ENCODE assay signal across 8 mouse cellular contexts in genomic region chr12:111769816-111770577, GRCm38 (mm10). TPM values are rescaled to one million over a fixed set of nuclear protein-coding genes. Genes with fewer than 3 reads are reported as not detected.
DNase-seq lines count a peak whose midpoint lies in the region; ATAC-seq and TF ChIP-seq lines count a peak whose summit lies in the region.

No protein-coding gene starts in this region.

- TF ChIP-seq EP300 in heart, postnatal 0 days (IDR thresholded peaks at IDR 0.05; ENCODE audit: low read depth) = no peak
- TF ChIP-seq EP300 in stomach, postnatal 0 days (optimal IDR thresholded peaks at IDR 0.05) = no peak

- H3K27ac ChIP-seq in heart, postnatal 0 days (ENCODE audit: low read depth) = peak overlapping the region; percentile 73
- peak overlapping the region; percentile 55 for H3K27ac ChIP-seq in limb, embryonic 13.5 days
- H3K27ac ChIP-seq in stomach, postnatal 0 days (replicated peaks) = peak overlapping the region; percentile 61

- WGBS in heart, postnatal 0 days = 36% methylated on average over 9 of the region's 9 CpGs
- 66% methylated on average over 8 of the region's 9 CpGs for WGBS in limb, embryonic 13.5 days
- 53% methylated on average over 9 of the region's 9 CpGs for WGBS in stomach, postnatal 0 days

- no peak for DNase-seq in heart, postnatal 0 days (ENCODE audit: low spot score)
- no peak for DNase-seq in heart, postnatal 4 days
- DNase-seq in retina, postnatal 1 day = peak; percentile 27
- DNase-seq in retina, embryonic 14.5 days (ENCODE audit: low spot score) = no peak
- no peak for DNase-seq in stomach, postnatal 0 days (ENCODE audit: low spot score)
- no peak for DNase-seq in urinary bladder, postnatal 10 days (ENCODE audit: low spot score)
- no peak for DNase-seq in right cerebral cortex, postnatal 25 days

- H3K4me3 ChIP-seq in heart, postnatal 0 days (ENCODE audit: low read depth, low read length) = no peak overlapping the region
- no peak overlapping the region for H3K4me3 ChIP-seq in limb, embryonic 13.5 days
- no peak overlapping the region for H3K4me3 ChIP-seq in stomach, postnatal 0 days (ENCODE audit: low read depth, low read length)

- ATAC-seq in heart, postnatal 0 days (ENCODE audit: insufficient read depth, low read depth) = no peak
- ATAC-seq in limb, embryonic 13.5 days (ENCODE audit: low FRiP score, low read depth) = 0 out of 2 replicates have a peak, but pooled peaks have one; percentile 40
- ATAC-seq in stomach, postnatal 0 days (ENCODE audit: low FRiP score, low TSS enrichment) = no peak

- no peak for TF ChIP-seq CTCF in heart, postnatal 0 days (IDR thresholded peaks at IDR 0.05; ENCODE audit: low read depth)
- TF ChIP-seq CTCF in stomach, postnatal 0 days (IDR thresholded peaks at IDR 0.05; ENCODE audit: low read depth) = no peak

- peaks cover 31% of the 10 kb centered on the region for H3K36me3 ChIP-seq in heart, postnatal 0 days (replicated peaks; ENCODE audit: control insufficient read depth, insufficient read depth, low read length)
- peaks cover 33% of the 10 kb centered on the region for H3K36me3 ChIP-seq in limb, embryonic 13.5 days
- peaks cover 14% of the 10 kb centered on the region for H3K36me3 ChIP-seq in stomach, postnatal 0 days (ENCODE audit: control insufficient read depth, insufficient read depth, low read length)

- no peaks in the 10 kb centered on the region for H3K9me3 ChIP-seq in heart, postnatal 0 days (replicated peaks; ENCODE audit: control insufficient read depth, low read length)
- no peaks in the 10 kb centered on the region for H3K9me3 ChIP-seq in limb, embryonic 13.5 days
- no peaks in the 10 kb centered on the region for H3K9me3 ChIP-seq in stomach, postnatal 0 days (ENCODE audit: control insufficient read depth, low read length)

- H3K9ac ChIP-seq in heart, postnatal 0 days (replicated peaks; ENCODE audit: low read depth, low read length) = no peak overlapping the region
- no peak overlapping the region for H3K9ac ChIP-seq in limb, embryonic 13.5 days
- H3K9ac ChIP-seq in stomach, postnatal 0 days (ENCODE audit: low read length) = no peak overlapping the region

- H3K4me2 ChIP-seq in heart, postnatal 0 days (ENCODE audit: low read depth, low read length) = no peak overlapping the region
- H3K4me2 ChIP-seq in limb, embryonic 13.5 days (replicated peaks) = no peak overlapping the region; the same call in 1 of the 2 replicates
- no peak overlapping the region for H3K4me2 ChIP-seq in stomach, postnatal 0 days (replicated peaks; ENCODE audit: low read depth)

- peaks cover 28% of the 10 kb centered on the region for H3K4me1 ChIP-seq in heart, postnatal 0 days (ENCODE audit: control insufficient read depth, insufficient read depth)
- H3K4me1 ChIP-seq in limb, embryonic 13.5 days = peaks cover 29% of the 10 kb centered on the region
- no peaks in the 10 kb centered on the region for H3K4me1 ChIP-seq in stomach, postnatal 0 days (replicated peaks; ENCODE audit: control insufficient read depth, insufficient read depth)

- H3K27me3 ChIP-seq in heart, postnatal 0 days (ENCODE audit: control insufficient read depth, insufficient read depth, low read length) = no peaks in the 10 kb centered on the region
- H3K27me3 ChIP-seq in limb, embryonic 13.5 days = no peaks in the 10 kb centered on the region
- no peaks in the 10 kb centered on the region for H3K27me3 ChIP-seq in stomach, postnatal 0 days (ENCODE audit: control insufficient read depth, insufficient read depth, low read length)

RNA-seq across cellular contexts. Expression of gene Klc1, which starts 11.3 kb away (rescaled TPM):
- 82.7 and 129 TPM in 2 replicates for total RNA-seq in heart, postnatal 0 days (2014; rRNA removed; ENCODE audit: low replicate concordance)
- 86.8 and 90.9 TPM in 2 replicates for polyA plus RNA-seq in heart, postnatal 0 days (2015; fragmentation: Nextera tagmentation; extraction: Ambion mirVana)
- total RNA-seq in heart, postnatal 4 days (2021) = 100 to 1,000 TPM; 159 to 169 TPM
- 112 and 113 TPM in 2 replicates for polyA plus RNA-seq in limb, embryonic 13.5 days (2015; fragmentation: Nextera tagmentation; extraction: Ambion mirVana)
- 55.7 and 56.7 TPM in 2 replicates for polyA plus RNA-seq in stomach, postnatal 0 days (2015; fragmentation: Nextera tagmentation; extraction: Ambion mirVana)

RNA-seq across cellular contexts. Expression of gene Xrcc3, which starts 43.7 kb away (rescaled TPM):
- total RNA-seq in heart, postnatal 0 days (2014; rRNA removed; ENCODE audit: low replicate concordance) = 3.5 and 40.9 TPM in 2 replicates
- polyA plus RNA-seq in heart, postnatal 0 days (2015; fragmentation: Nextera tagmentation; extraction: Ambion mirVana) = 1.6 and 2.0 TPM in 2 replicates
- total RNA-seq in heart, postnatal 4 days (2021) = 1 to 10 TPM; 4.8 to 5.5 TPM
- polyA plus RNA-seq in limb, embryonic 13.5 days (2015; fragmentation: Nextera tagmentation; extraction: Ambion mirVana) = 7.2 and 11.0 TPM in 2 replicates
- 1.8 and 3.2 TPM in 2 replicates for polyA plus RNA-seq in stomach, postnatal 0 days (2015; fragmentation: Nextera tagmentation; extraction: Ambion mirVana)

RNA-seq across cellular contexts. Expression of gene Zfyve21, which starts 44.0 kb away (rescaled TPM):
- 75.9 and 85.0 TPM in 2 replicates for total RNA-seq in heart, postnatal 0 days (2014; rRNA removed; ENCODE audit: low replicate concordance)
- 91.1 and 106 TPM in 2 replicates for polyA plus RNA-seq in heart, postnatal 0 days (2015; fragmentation: Nextera tagmentation; extraction: Ambion mirVana)
- total RNA-seq in heart, postnatal 4 days (2021) = 10 to 100 TPM; 36.2 to 38.7 TPM
- polyA plus RNA-seq in limb, embryonic 13.5 days (2015; fragmentation: Nextera tagmentation; extraction: Ambion mirVana) = 105 and 111 TPM in 2 replicates
- polyA plus RNA-seq in stomach, postnatal 0 days (2015; fragmentation: Nextera tagmentation; extraction: Ambion mirVana) = 72.0 and 72.4 TPM in 2 replicates

RNA-seq across cellular contexts. Expression of gene Apopt1, which starts 56.9 kb away (rescaled TPM):
- 18.5 and 50.7 TPM in 2 replicates for total RNA-seq in heart, postnatal 0 days (2014; rRNA removed; ENCODE audit: low replicate concordance)
- polyA plus RNA-seq in heart, postnatal 0 days (2015; fragmentation: Nextera tagmentation; extraction: Ambion mirVana) = 56.4 and 58.9 TPM in 2 replicates
- 10 to 100 TPM; 40.0 to 42.1 TPM for total RNA-seq in heart, postnatal 4 days (2021)
- 60.8 and 61.0 TPM in 2 replicates for polyA plus RNA-seq in limb, embryonic 13.5 days (2015; fragmentation: Nextera tagmentation; extraction: Ambion mirVana)
- polyA plus RNA-seq in stomach, postnatal 0 days (2015; fragmentation: Nextera tagmentation; extraction: Ambion mirVana) = 41.8 and 42.8 TPM in 2 replicates

RNA-seq across cellular contexts. Expression of gene Bag5, which starts 56.9 kb away (rescaled TPM):
- 13.3 and 16.3 TPM in 2 replicates for total RNA-seq in heart, postnatal 0 days (2014; rRNA removed; ENCODE audit: low replicate concordance)
- 32.4 and 34.7 TPM in 2 replicates for polyA plus RNA-seq in heart, postnatal 0 days (2015; fragmentation: Nextera tagmentation; extraction: Ambion mirVana)
- total RNA-seq in heart, postnatal 4 days (2021) = 10 to 100 TPM; 29.3 to 32.6 TPM
- polyA plus RNA-seq in limb, embryonic 13.5 days (2015; fragmentation: Nextera tagmentation; extraction: Ambion mirVana) = 62.7 and 63.0 TPM in 2 replicates
- polyA plus RNA-seq in stomach, postnatal 0 days (2015; fragmentation: Nextera tagmentation; extraction: Ambion mirVana) = 34.9 and 36.9 TPM in 2 replicates
